Mouse (Mus musculus) MEL-GATA-1-ER (cell line): ENCODE data around the gene Fam122c.
"Not testable (repeated sequence)": the region's sequence is repeated elsewhere in the genome, so short reads cannot be mapped to it uniquely, and the experiment has no call there.

Experiments
- DNase-seq: peaks from one replicate; pipeline ENCODE4 v3.0.0-alpha.2; 2012; ENCODE audit warnings: low read depth; ENCODE audit errors: extremely low read depth

The Fam122c gene

GRCm38 (mm10) chrX:53273124-53273523, at the start of gene Fam122c:
Gene Fam122c (plus strand): TSS chrX:53273424.
- no peak for DNase-seq

GRCm38 (mm10) chrX:53224353-53224944, 48.8 kb upstream of the Fam122c start:
- DNase-seq = no peak

- DNase-seq = no peak
Measured at GRCm38 (mm10) chrX:53231965-53232364, 41.3 kb upstream of the Fam122c start.

GRCm38 (mm10) chrX:53233689-53234088, 39.5 kb upstream of the Fam122c start:
- DNase-seq = no peak

- no peak for DNase-seq
Measured at GRCm38 (mm10) chrX:53236404-53236803, 36.8 kb upstream of the Fam122c start.

- DNase-seq = no peak
Measured at GRCm38 (mm10) chrX:53237971-53238370, 35.3 kb upstream of the Fam122c start.

GRCm38 (mm10) chrX:53240011-53240410, 33.2 kb upstream of the Fam122c start, which contains the start of gene Plac1:
Gene Plac1 (minus strand): TSS chrX:53240111.
- DNase-seq = no peak

- DNase-seq = no peak
Measured at GRCm38 (mm10) chrX:53255195-53255594, 18.0 kb upstream of the Fam122c start.

GRCm38 (mm10) chrX:53266186-53266585, 7.0 kb upstream of the Fam122c start:
- DNase-seq = no peak

- DNase-seq = peak; percentile 43
Measured at GRCm38 (mm10) chrX:53268856-53269255, 4.4 kb upstream of the Fam122c start.

GRCm38 (mm10) chrX:53269289-53270062, 3.7 kb upstream of the Fam122c start, which contains the start of gene Fam122b:
Gene Fam122b (minus strand): TSS chrX:53269805.
- DNase-seq = peak; percentile 60

GRCm38 (mm10) chrX:53270063-53270432, 3.2 kb upstream of the Fam122c start:
- no peak for DNase-seq

- DNase-seq = not testable (repeated sequence)
Measured at GRCm38 (mm10) chrX:53271628-53272027, 1.6 kb upstream of the Fam122c start.

GRCm38 (mm10) chrX:53287924-53288323, 14.7 kb downstream of the Fam122c start:
- DNase-seq = no peak

- DNase-seq = no peak
Measured at GRCm38 (mm10) chrX:53320564-53320963, 47.3 kb downstream of the Fam122c start.

- DNase-seq = no peak
Measured at GRCm38 (mm10) chrX:53321111-53321510, 47.9 kb downstream of the Fam122c start.

- DNase-seq = no peak
Measured at GRCm38 (mm10) chrX:53330396-53330795, 57.2 kb downstream of the Fam122c start.

- no peak for DNase-seq
Measured at GRCm38 (mm10) chrX:53337355-53337754, 64.1 kb downstream of the Fam122c start.

GRCm38 (mm10) chrX:53341531-53341930, 68.3 kb downstream of the Fam122c start:
- peak; percentile 11 for DNase-seq

- no peak for DNase-seq
Measured at GRCm38 (mm10) chrX:53348374-53348773, 75.2 kb downstream of the Fam122c start.

- no peak for DNase-seq
Measured at GRCm38 (mm10) chrX:53364668-53365383, 91.6 kb downstream of the Fam122c start.
